Mouse (Mus musculus) neural tube, embryonic 13.5 days (tissue): ENCODE measurements at regions not wholly inside any gene's neighbourhood (a gene's known extent, or its start where the extent isn't known, plus 50 kb on each side); places are given as distances from the start of the nearest gene placed in this dataset.

ENCODE experiments used
- ATAC-seq: fragments of 200-750 bp; cut with Nextera tagmentation; 2 replicates; pipeline ENCODE4 v1.8.0; 2017; ENCODE audit warnings: low read depth, mild to moderate bottlenecking, moderate TSS enrichment, moderate library complexity
- H3K27ac ChIP-seq: fragments of 300-500 bp; sonication (generic); replicated peaks from 2 replicates; pipeline ENCODE4 v1.5.1; 2015; ENCODE audit warnings: moderate library complexity, mild to moderate bottlenecking, inconsistent platforms
- H3K27me3 ChIP-seq: fragments of 300-500 bp; sonication (generic); 2 replicates; pipeline ENCODE4 v1.6.1; 2015; ENCODE audit warnings: mild to moderate bottlenecking, inconsistent platforms
- H3K36me3 ChIP-seq: fragments of 300-500 bp; sonication (generic); 2 replicates; pipeline ENCODE4 v1.6.1; 2015; ENCODE audit warnings: mild to moderate bottlenecking, inconsistent platforms
- H3K4me1 ChIP-seq: fragments of 300-500 bp; sonication (generic); replicated peaks from 2 replicates; pipeline ENCODE4 v1.6.1; 2015; ENCODE audit warnings: inconsistent platforms
- H3K4me2 ChIP-seq: fragments of 300-500 bp; sonication (generic); 2 replicates; pipeline ENCODE4 v1.6.1; 2015; ENCODE audit warnings: inconsistent platforms, mild to moderate bottlenecking, moderate library complexity
- H3K4me3 ChIP-seq: fragments of 300-500 bp; sonication (generic); 2 replicates; pipeline ENCODE4 v1.5.1; 2015; ENCODE audit warnings: mild to moderate bottlenecking, inconsistent platforms
- H3K9ac ChIP-seq: fragments of 300-500 bp; sonication (generic); 2 replicates; pipeline ENCODE4 v1.6.1; 2015; ENCODE audit warnings: moderate library complexity, mild to moderate bottlenecking, inconsistent platforms
- H3K9me3 ChIP-seq: fragments of 300-500 bp; sonication (generic); 2 replicates; pipeline ENCODE4 v1.6.1; 2016; ENCODE audit warnings: inconsistent platforms
- WGBS: fragments of 180-500 bp; shearing (Covaris S2); methylation state at CpG from one replicate; pipeline ENCODE4 v1.1.7; 2015; 5-methylcytosine and 5-hydroxymethylcytosine counted together

DNA sequence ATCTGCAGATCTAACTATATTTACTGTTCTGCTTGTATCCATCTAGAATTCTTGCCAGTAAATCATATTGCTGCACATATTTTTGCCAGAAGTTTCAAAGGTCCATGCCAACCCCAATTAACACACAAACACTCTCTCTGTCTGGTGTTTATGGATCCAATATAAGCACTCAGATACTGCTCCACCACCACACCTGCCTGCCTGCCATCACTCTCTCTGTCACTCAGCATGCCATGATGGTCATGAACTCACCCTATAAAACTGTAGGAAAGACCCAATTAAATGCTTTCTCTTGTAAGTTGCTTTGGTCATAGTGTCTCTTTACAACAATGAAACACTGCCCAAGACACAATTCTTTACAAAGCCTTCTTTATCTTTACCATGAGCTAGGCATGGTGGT lies 66.8 kb upstream of the Il15 start:
- Histone ChIP-seq H3K4me2 (no peak overlapping the region), H3K4me1 (no peaks in the 10 kb centered on the region), H3K27ac (no peak overlapping the region), H3K36me3 (no peaks in the 10 kb centered on the region), H3K9me3 (no peaks in the 10 kb centered on the region), H3K4me3 (no peak overlapping the region), H3K27me3 (no peaks in the 10 kb centered on the region), H3K9ac (no peak overlapping the region)
- no peak for ATAC-seq

- Histone ChIP-seq H3K36me3 (no peaks in the 10 kb centered on the region), H3K4me3 (no peak overlapping the region), H3K9ac (no peak overlapping the region), H3K4me1 (no peaks in the 10 kb centered on the region), H3K27ac (no peak overlapping the region), H3K27me3 (no peaks in the 10 kb centered on the region), H3K9me3 (no peaks in the 10 kb centered on the region), H3K4me2 (no peak overlapping the region)
- no peak for ATAC-seq
Observed at GRCm38 (mm10) chr8:82462841-82463240, 59.8 kb upstream of the Il15 start.

DNA sequence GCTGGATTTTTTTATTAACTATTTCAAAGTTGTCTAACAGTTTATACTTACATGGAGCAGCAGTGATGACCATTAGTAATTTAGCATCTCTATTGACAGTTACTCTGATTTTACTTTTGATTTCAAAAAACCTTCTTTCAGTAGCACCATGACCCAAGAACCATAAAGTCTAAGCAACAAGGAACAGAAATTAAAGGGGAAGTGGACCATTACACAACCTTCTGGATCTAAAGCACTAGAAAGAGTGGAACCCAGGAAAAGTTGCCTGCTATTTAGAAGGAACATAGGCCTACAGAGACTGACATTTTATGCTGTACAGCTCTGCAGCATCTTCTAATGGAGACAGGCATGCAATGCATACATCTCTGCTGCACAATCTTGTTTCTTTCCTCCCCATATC lies 56.0 kb upstream of the Il15 start:
- H3K4me2 ChIP-seq: no peak overlapping the region
- no peak for ATAC-seq

DNA sequence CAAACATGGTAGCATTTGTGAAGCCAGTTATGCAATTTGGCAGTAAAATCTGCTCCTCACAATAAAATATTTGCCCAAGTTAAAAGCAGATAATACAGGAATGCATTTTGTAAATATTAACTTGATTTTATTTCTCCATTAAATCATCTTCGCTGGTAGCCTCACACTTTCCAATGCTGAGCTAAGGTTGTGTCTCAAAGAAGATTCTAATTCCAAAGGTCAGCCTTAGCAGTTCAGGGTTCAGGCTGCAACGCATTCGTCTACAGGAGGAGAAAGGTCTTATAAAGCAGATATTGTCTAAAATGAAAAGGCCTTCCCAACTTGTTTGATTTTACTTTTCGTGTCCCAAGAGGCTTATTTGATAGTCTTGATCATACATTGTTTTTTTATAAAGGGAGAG lies 51.0 kb upstream of the Il15 start:
- Histone ChIP-seq H3K4me3 (no peak overlapping the region), H3K4me2 (no peak overlapping the region), H3K36me3 (no peaks in the 10 kb centered on the region), H3K27ac (no peak overlapping the region), H3K9me3 (no peaks in the 10 kb centered on the region), H3K4me1 (no peaks in the 10 kb centered on the region), H3K27me3 (no peaks in the 10 kb centered on the region), H3K9ac (no peak overlapping the region)
- no peak for ATAC-seq
- WGBS: 74% methylated on average over 4 of the region's 4 CpGs

More for the DNA sequence above, 56.0 kb upstream of the Il15 start:
- Histone ChIP-seq H3K27me3 (no peaks in the 10 kb centered on the region), H3K4me1 (no peaks in the 10 kb centered on the region), H3K36me3 (no peaks in the 10 kb centered on the region), H3K9me3 (no peaks in the 10 kb centered on the region), H3K27ac (no peak overlapping the region), H3K4me3 (no peak overlapping the region), H3K9ac (no peak overlapping the region)
